Mouse (Mus musculus) MEL (cell line): ENCODE results near the gene Rtn2. TPM values are rescaled to one million over a fixed set of nuclear protein-coding genes. Genes with fewer than 3 reads are reported as not detected.

Source experiments
- DNase-seq: peaks from one replicate; pipeline ENCODE4 v3.0.0; 2011; ENCODE audit warnings: low read depth, low spot score
- H3K27ac ChIP-seq: 2 replicates; pipeline ENCODE4 v1.5.1; 2012; ENCODE audit warnings: low read depth, mild to moderate bottlenecking, control low read depth, low read length, moderate library complexity; ENCODE audit not compliant: control insufficient read depth
- H3K27me3 ChIP-seq, 2 experiments: fragments of 150-350 bp in 1 of 2; sonication (generic) in 1 of 2; 2 replicates each; pipeline ENCODE4 v1.6.1; 2012; ENCODE audit warnings: low read length in 2 of 2, mild to moderate bottlenecking in 2 of 2, improper control_type of control experiment in 1 of 2, moderate library complexity in 1 of 2; ENCODE audit not compliant: insufficient read depth in 2 of 2, control insufficient read depth in 1 of 2
- H3K36me3 ChIP-seq, 2 experiments: 2 replicates each; pipeline ENCODE4 v1.6.1; 2012 to 2014; ENCODE audit warnings: low read length in 2 of 2, improper control_type of control experiment in 1 of 2, inconsistent platforms in 1 of 2, mild to moderate bottlenecking in 1 of 2; ENCODE audit not compliant: insufficient read depth in 2 of 2, control insufficient read depth in 1 of 2
- H3K4me1 ChIP-seq, 2 experiments: fragments of 150-350 bp in 1 of 2; sonication (generic) in 1 of 2; 2 replicates each; pipeline ENCODE4 v1.6.1; 2012; ENCODE audit warnings: low read length in 2 of 2, improper control_type of control experiment in 1 of 2, mild to moderate bottlenecking in 1 of 2; ENCODE audit not compliant: insufficient read depth in 2 of 2, control insufficient read depth in 1 of 2
- H3K4me3 ChIP-seq, 2 experiments: fragments of 150-350 bp in 1 of 2; sonication (generic) in 1 of 2; 2 replicates each; pipeline ENCODE4 v1.5.1; 2012; ENCODE audit warnings: low read depth in 2 of 2, low read length in 2 of 2, mild to moderate bottlenecking in 2 of 2, moderate library complexity in 2 of 2, control low read depth in 1 of 2, improper control_type of control experiment in 1 of 2; ENCODE audit not compliant: control insufficient read depth in 1 of 2, insufficient read depth in 1 of 2
- H3K79me2 ChIP-seq: 2 replicates; pipeline ENCODE4 v1.6.1; 2012; ENCODE audit warnings: mild to moderate bottlenecking, low read length, moderate library complexity; ENCODE audit not compliant: control insufficient read depth, poor library complexity, insufficient read depth
- H3K9ac ChIP-seq: 2 replicates; pipeline ENCODE4 v1.6.1; 2012; ENCODE audit warnings: low read depth, mild to moderate bottlenecking, control low read depth, low read length, moderate library complexity; ENCODE audit not compliant: control insufficient read depth, poor library complexity, severe bottlenecking
- H3K9me3 ChIP-seq: fragments of 150-350 bp; sonication (generic); replicated peaks from 2 replicates; pipeline ENCODE4 v1.6.1; 2012; ENCODE audit warnings: mild to moderate bottlenecking, low read length, improper control_type of control experiment, moderate library complexity; ENCODE audit not compliant: insufficient read depth
- BHLHE40 ChIP-seq: IDR thresholded peaks from 2 replicates; pipeline ENCODE4 v1.6.1; 2012; ENCODE audit warnings: low read depth, mild to moderate bottlenecking, inconsistent platforms, low read length, improper control_type of control experiment, borderline replicate concordance
- ETS1 ChIP-seq: IDR thresholded peaks from 2 replicates; pipeline ENCODE4 v1.6.1; 2012; ENCODE audit warnings: low read depth, mild to moderate bottlenecking, inconsistent platforms, low read length, improper control_type of control experiment, moderate library complexity
- GABPA ChIP-seq: IDR thresholded peaks from 2 replicates; pipeline ENCODE4 v1.6.1; 2012; ENCODE audit warnings: low read depth, mild to moderate bottlenecking, inconsistent platforms, low read length, improper control_type of control experiment, moderate library complexity
- GATA1 ChIP-seq: IDR thresholded peaks from 2 replicates; pipeline ENCODE4 v1.6.1; 2011; ENCODE audit warnings: low read depth, low read length, improper control_type of control experiment
- JUND ChIP-seq: IDR thresholded peaks from 2 replicates; pipeline ENCODE4 v1.6.1; 2011; ENCODE audit warnings: low read depth, mild to moderate bottlenecking, improper control_type of control experiment, low read length
- MEF2A ChIP-seq: IDR thresholded peaks from 2 replicates; pipeline ENCODE4 v1.6.1; 2014; ENCODE audit warnings: low read depth, mild to moderate bottlenecking, inconsistent platforms, low read length, improper control_type of control experiment; ENCODE audit not compliant: poor library complexity, insufficient replicate concordance, severe bottlenecking; ENCODE audit errors: extremely low read depth
- MXI1 ChIP-seq: IDR thresholded peaks from 2 replicates; pipeline ENCODE4 v1.6.1; 2011; ENCODE audit warnings: mild to moderate bottlenecking, low read depth, low read length, improper control_type of control experiment
- POLR2A ChIP-seq, 2 experiments: IDR thresholded peaks; 2 replicates each; pipeline ENCODE4 v1.6.1; 2011 to 2012; ENCODE audit warnings: low read length in 2 of 2, mild to moderate bottlenecking in 2 of 2, control low read depth in 1 of 2, improper control_type of control experiment in 1 of 2, low read depth in 1 of 2, moderate library complexity in 1 of 2; ENCODE audit not compliant: control insufficient read depth in 1 of 2, insufficient read depth in 1 of 2, poor library complexity in 1 of 2
- POLR2AphosphoS2 ChIP-seq: IDR thresholded peaks from 2 replicates; pipeline ENCODE4 v1.6.1; 2011; ENCODE audit warnings: low read length, improper control_type of control experiment
- RCOR1 ChIP-seq: IDR thresholded peaks from 2 replicates; pipeline ENCODE4 v1.6.1; 2012; ENCODE audit warnings: low read depth, mild to moderate bottlenecking, inconsistent platforms, low read length, improper control_type of control experiment
- SIN3A ChIP-seq: IDR thresholded peaks from 2 replicates; pipeline ENCODE4 v1.6.1; 2012; ENCODE audit warnings: low read length, improper control_type of control experiment, inconsistent platforms
- SMC3 ChIP-seq: IDR thresholded peaks from 2 replicates; pipeline ENCODE4 v1.6.1; 2011; ENCODE audit warnings: low read depth, low read length, improper control_type of control experiment
- TAL1 ChIP-seq: IDR thresholded peaks from 2 replicates; pipeline ENCODE4 v1.6.1; 2012; ENCODE audit warnings: mild to moderate bottlenecking, inconsistent platforms, low read length, moderate library complexity, mixed read lengths
- TBP ChIP-seq: IDR thresholded peaks from 2 replicates; pipeline ENCODE4 v1.8.0; 2011; ENCODE audit warnings: low read depth, low read length, improper control_type of control experiment
- USF1 ChIP-seq: IDR thresholded peaks from 2 replicates; pipeline ENCODE4 v1.6.1; 2014; ENCODE audit warnings: low read depth, mild to moderate bottlenecking, inconsistent platforms, low read length, improper control_type of control experiment, moderate library complexity
- USF2 ChIP-seq, 2 experiments: IDR thresholded peaks; 2 replicates each; pipeline ENCODE4 v1.6.1; 2011 to 2012; ENCODE audit warnings: improper control_type of control experiment in 2 of 2, low read length in 2 of 2, borderline replicate concordance in 1 of 2, inconsistent platforms in 1 of 2, low read depth in 1 of 2, mild to moderate bottlenecking in 1 of 2; ENCODE audit not compliant: insufficient read depth in 1 of 2
- ZMIZ1 ChIP-seq: IDR thresholded peaks from 2 replicates; pipeline ENCODE4 v1.6.1; 2012; ENCODE audit warnings: low read depth, mild to moderate bottlenecking, inconsistent platforms, low read length, improper control_type of control experiment, moderate library complexity
- polyA plus RNA-seq, 2 experiments: library from polyadenylated mRNA; stranded (reverse) in 1 of 2; unstranded in 1 of 2; fragments of >175 nt in 1 of 2; fragments of >200 nt in 1 of 2; gene quantifications; 2 replicates each; pipeline versions ENCODE4 v1.2.1 to v1.2.4; 2012; ENCODE audit warnings: low replicate concordance in 2 of 2, low read depth in 1 of 2; ENCODE audit not compliant: insufficient read length in 2 of 2, insufficient read depth in 1 of 2, missing spikeins in 1 of 2
- total RNA-seq: library from RNA; depleted of rRNA; stranded (reverse); fragments of 300-350 nt; gene quantifications from 2 replicates; pipeline ENCODE4 v1.2.3, GENCODE M21; 2012; rRNA removed

Gene Rtn2
- total RNA-seq (0.27 and 0.52 TPM in 2 replicates), polyA plus RNA-seq (1 to 10 TPM in 1 of 2 experiments, not detected in 1; 1.4 TPM)

DNA sequence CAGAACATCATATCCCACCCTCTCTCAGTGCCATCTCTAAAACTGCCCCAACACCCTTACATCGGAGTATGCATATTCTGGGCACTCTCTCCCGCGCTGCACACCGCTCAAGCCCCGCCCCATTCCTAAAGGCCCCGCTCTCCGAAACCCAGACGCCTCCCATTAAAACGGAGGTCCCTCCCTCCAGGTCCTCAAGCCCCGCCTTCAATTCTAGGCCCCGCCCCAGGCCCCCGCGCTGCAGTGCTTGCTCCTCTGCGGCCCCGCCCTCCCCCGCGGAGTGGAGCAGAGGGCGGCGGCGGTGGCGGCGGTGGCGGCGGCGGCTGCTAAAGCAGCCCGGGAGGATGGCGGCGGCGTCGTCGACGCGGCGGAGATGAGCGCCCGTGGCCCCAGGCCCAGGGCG is at the start of gene Rtn2:
TSS of gene Rtn2 (plus strand) at position 240 of the 400 bp plus-strand sequence.
- no peaks in the 10 kb centered on the region for H3K79me2 ChIP-seq
- H3K27me3 ChIP-seq: no peaks in the 10 kb centered on the region
- DNase-seq: peak; percentile 88
- 0 out of 4 replicates have a peak, but pooled peaks cover 0 to 4% of the 10 kb centered on the region in 2 experiments for H3K4me1 ChIP-seq
- no peak within 1 kb of the TSS for H3K27ac ChIP-seq
- no peak for TF ChIP-seq POLR2A (IDR thresholded peaks at IDR 0.05; ENCODE audit: control insufficient read depth in 1 of 2, insufficient read depth in 1 of 2, low read depth in 1 of 2, low read length in 2 of 2, poor library complexity in 1 of 2)
- TF ChIP-seq ZMIZ1: no peak
- TF ChIP-seq TAL1: no peak
- TF ChIP-seq MEF2A: no peak
- no peak for TF ChIP-seq SIN3A
- no peak for TF ChIP-seq JUND
- no peak for TF ChIP-seq GABPA
- TF ChIP-seq BHLHE40: no peak
- TF ChIP-seq, all 39 proteins: peak for 0
- no peaks in the 10 kb centered on the region for H3K36me3 ChIP-seq
- peak within 1 kb of the TSS; percentile 49 to 55 for H3K4me3 ChIP-seq
- peak within 1 kb of the TSS; percentile 37 for H3K9ac ChIP-seq
- no peaks in the 10 kb centered on the region for H3K9me3 ChIP-seq

DNA sequence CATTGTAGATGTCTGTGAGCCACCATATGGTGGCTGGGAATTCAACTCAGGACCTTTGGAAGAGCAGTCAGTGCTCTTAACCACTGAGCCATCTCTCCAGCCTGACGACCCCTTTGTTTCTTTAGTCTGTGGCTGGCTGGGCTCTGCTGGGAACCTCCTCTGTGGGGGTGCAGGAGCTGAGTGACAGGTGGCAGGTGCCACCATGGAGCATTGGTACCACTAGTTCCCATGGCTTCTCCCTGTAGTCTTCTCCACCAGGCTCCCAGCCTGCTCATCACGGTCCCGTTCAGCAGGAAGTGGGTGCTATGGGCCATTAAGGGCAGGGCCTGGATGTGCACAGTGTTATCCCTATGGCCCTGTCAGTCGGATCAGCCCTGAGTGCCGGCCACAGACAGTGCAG is 47.8 kb upstream of the Rtn2 start:
- H3K27ac ChIP-seq: no peak overlapping the region
- TF ChIP-seq MXI1 (0 out of 2 replicates have a peak, but pooled peaks have one; percentile 9), TBP (no peak), POLR2AphosphoS2 (no peak)
- no peak for DNase-seq
- H3K9me3 ChIP-seq: no peaks in the 10 kb centered on the region
- H3K4me3 ChIP-seq: no peak overlapping the region
- H3K27me3 ChIP-seq: no peaks in the 10 kb centered on the region
- H3K36me3 ChIP-seq: peaks cover 0 to 5% of the 10 kb centered on the region in 2 experiments; a peak in 3 of 4 replicates
- no peak overlapping the region for H3K9ac ChIP-seq
- H3K79me2 ChIP-seq: peaks cover 43% of the 10 kb centered on the region
- peaks cover 1 to 12% of the 10 kb centered on the region in 2 experiments for H3K4me1 ChIP-seq

DNA sequence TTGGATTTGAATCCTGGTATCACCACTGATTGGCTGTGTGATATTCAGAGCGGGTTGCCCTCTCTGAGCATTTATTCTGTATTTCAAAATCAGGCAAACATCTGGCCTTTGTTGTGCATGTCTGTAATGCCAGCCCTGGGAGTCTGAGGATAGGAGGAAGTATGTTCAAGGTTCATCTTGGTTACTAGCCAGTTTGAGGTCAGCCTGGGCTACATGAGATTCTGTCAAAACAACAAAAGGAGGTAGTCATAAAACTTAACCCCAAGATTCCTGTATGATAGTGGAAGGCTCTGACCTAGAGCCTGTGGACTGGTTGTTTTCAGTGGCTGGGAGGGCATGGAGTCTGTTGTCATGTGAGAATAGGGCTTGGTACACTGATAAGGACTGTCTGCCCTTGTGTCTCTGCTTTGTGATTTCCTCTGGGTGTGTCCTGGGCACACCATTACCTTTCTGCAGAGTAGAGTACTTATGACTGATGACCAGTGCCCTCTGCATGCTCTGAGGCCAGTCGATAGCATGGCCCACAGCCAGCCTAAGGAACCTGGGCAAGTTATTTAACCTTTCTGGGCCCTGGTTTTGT is 47.2 kb upstream of the Rtn2 start:
- H3K9me3 ChIP-seq: no peaks in the 10 kb centered on the region
- TF ChIP-seq MEF2A (no peak), GATA1 (0 out of 2 replicates have a peak, but pooled peaks have one; percentile 47), POLR2AphosphoS2 (no peak), SMC3 (no peak), USF2 (IDR thresholded peaks at IDR 0.05; ENCODE audit: borderline replicate concordance in 1 of 2, insufficient read depth in 1 of 2, low read depth in 1 of 2, low read length in 2 of 2) (no peak), SIN3A (peak; percentile 78), USF1 (peak; percentile 11; the same call in 1 of the 2 replicates), MXI1 (0 out of 2 replicates have a peak, but pooled peaks have one; percentile 19), ZMIZ1 (no peak), TAL1 (peak; percentile 51), GABPA (no peak), ETS1 (peak; percentile 54), BHLHE40 (peak; percentile 79; the same call in 1 of the 2 replicates), RCOR1 (peak; percentile 31; the same call in 1 of the 2 replicates)
- no peak overlapping the region for H3K9ac ChIP-seq
- peaks cover 0 to 8% of the 10 kb centered on the region in 2 experiments; a peak in 3 of 4 replicates for H3K36me3 ChIP-seq
- H3K27me3 ChIP-seq: no peaks in the 10 kb centered on the region
- H3K4me3 ChIP-seq: no peak overlapping the region
- peak; percentile 73 for DNase-seq
- H3K27ac ChIP-seq: no peak overlapping the region
- peaks cover 0 to 16% of the 10 kb centered on the region in 2 experiments; a peak in 2 of 4 replicates for H3K4me1 ChIP-seq
- H3K79me2 ChIP-seq: peaks cover 39% of the 10 kb centered on the region
